ENCODE assay signal across 12 mouse cellular contexts in the genomic region with DNA sequence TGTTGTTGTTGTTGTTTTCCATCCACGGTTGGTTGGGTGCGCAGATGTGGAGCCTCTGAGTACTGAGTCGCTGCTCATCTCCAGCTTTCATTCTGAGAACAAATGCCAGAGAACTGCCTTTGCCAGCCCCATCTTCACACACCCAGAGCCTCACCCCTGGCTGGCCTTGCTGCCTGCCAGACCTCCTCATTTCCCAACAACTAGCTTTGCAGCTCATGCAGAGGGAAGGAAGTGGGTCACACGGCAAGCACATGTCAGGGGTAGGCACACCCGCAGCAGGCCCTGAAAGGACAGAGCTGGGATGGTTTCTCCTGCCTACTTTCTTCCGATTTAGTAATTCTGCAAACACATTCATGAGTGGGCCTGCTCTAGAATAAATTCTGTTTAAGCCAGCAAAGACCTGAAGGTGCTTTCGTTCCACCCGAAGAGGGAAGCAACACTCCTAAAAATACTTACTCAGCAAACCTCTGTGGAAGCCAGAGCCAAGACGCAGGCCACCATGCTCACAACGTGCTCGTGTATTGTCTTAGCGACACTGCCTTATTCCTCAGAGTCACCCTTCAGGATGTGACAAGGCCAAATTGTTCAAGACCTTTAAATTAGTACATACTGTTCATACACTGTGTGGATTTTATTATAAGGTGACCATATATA.
DNase-seq lines count a peak whose midpoint lies in the region; ATAC-seq lines count a peak whose summit lies in the region.
"Had no signal": no experiment of that assay in that cellular context is flagged by ENCODE, and none has a peak within 500 bp of the region (broad histone marks: within the 10 kb centered on the region; RNA-seq: fewer than 3 reads in every experiment).

No protein-coding gene starts in this region.

- intact Hi-C loops in heart, postnatal 36 days (cut with DNase I): no loop called here

- DNase-seq in layer of hippocampus, adult 9-11 months: peak; percentile 75
- DNase-seq in layer of hippocampus, adult 9-10 months (ENCODE audit: low spot score): no peak
- DNase-seq in adrenal gland, postnatal 25 days: peak; percentile 63
- peak; percentile 57 to 60 for DNase-seq in heart, postnatal 36 days
- DNase-seq in frontal cortex, postnatal 25 days (ENCODE audit: low spot score in 2 of 2): no peak
- no peak for DNase-seq in embryo, embryonic 10.5 days (ENCODE audit: low spot score)
- DNase-seq: embryo, embryonic 11 days; thymus, adult 18-20 months had no signal

- 92% methylated on average over 12 of the region's 12 CpGs for WGBS in forebrain, embryonic 16.5 days

- H3K9ac ChIP-seq in forebrain, embryonic 16.5 days (replicated peaks; ENCODE audit: low read depth, low read length): no peak overlapping the region

- peak; percentile 98 for ATAC-seq in megakaryocyte, adult 5-6 weeks (ENCODE audit: poor library complexity, severe bottlenecking)
- ATAC-seq in forebrain, embryonic 16.5 days: no peak
- ATAC-seq: forebrain, embryonic 14.5 days had no signal

- H3K9me3 ChIP-seq in forebrain, embryonic 16.5 days (ENCODE audit: control insufficient read depth, low read length): no peaks in the 10 kb centered on the region

- H3K27me3 ChIP-seq in forebrain, embryonic 16.5 days (replicated peaks; ENCODE audit: control insufficient read depth, insufficient read depth, low read length): no peaks in the 10 kb centered on the region

- H3K27ac ChIP-seq in forebrain, embryonic 16.5 days (ENCODE audit: low read length): no peak overlapping the region

- H3K4me2 ChIP-seq in forebrain, embryonic 16.5 days (ENCODE audit: low read length): no peak overlapping the region
- H3K4me2 ChIP-seq: midbrain, embryonic 11.5 days had no signal

- H3K4me1 ChIP-seq in forebrain, embryonic 16.5 days (replicated peaks; ENCODE audit: control insufficient read depth, insufficient read depth, low read length): peaks cover 5% of the 10 kb centered on the region

- H3K4me3 ChIP-seq in forebrain, embryonic 16.5 days (replicated peaks; ENCODE audit: low read length): no peak overlapping the region

- H3K36me3 ChIP-seq in forebrain, embryonic 16.5 days (ENCODE audit: control insufficient read depth, insufficient read depth): no peaks in the 10 kb centered on the region

Comparison
In these comparisons a context has a peak if more than half of its experiments do, and no peak if none do; other contexts are left out.
1. DNase-seq: peak in layer of hippocampus, adult 9-11 months (single experiment), adrenal gland, postnatal 25 days (single experiment) and heart, postnatal 36 days (2 of 2); none in layer of hippocampus, adult 9-10 months (single experiment), frontal cortex, postnatal 25 days (0 of 2) and embryo, embryonic 10.5 days (single experiment).